Mouse (Mus musculus) MEL (cell line): ENCODE measurements around the gene Ccdc151.

ENCODE experiments used
- CTCF ChIP-seq, 3 experiments: IDR thresholded peaks in 2 of 3; conservative IDR thresholded peaks in 1 of 3; 2 replicates each; pipeline ENCODE4 v1.5.1; 2011 to 2012; ENCODE audit warnings: low read length in 3 of 3, low read depth in 2 of 3, mild to moderate bottlenecking in 2 of 3, improper control_type of control experiment in 1 of 3, inconsistent platforms in 1 of 3, mixed read lengths in 1 of 3, moderate library complexity in 1 of 3; ENCODE audit not compliant: control insufficient read depth in 1 of 3, insufficient read depth in 1 of 3, poor library complexity in 1 of 3, severe bottlenecking in 1 of 3
- GABPA ChIP-seq: IDR thresholded peaks from 2 replicates; pipeline ENCODE4 v1.6.1; 2012; ENCODE audit warnings: low read depth, mild to moderate bottlenecking, inconsistent platforms, low read length, improper control_type of control experiment, moderate library complexity
- NELFE ChIP-seq: IDR thresholded peaks from 2 replicates; pipeline ENCODE4 v1.6.1; 2011; ENCODE audit warnings: low read depth, low read length, improper control_type of control experiment
- NRF1 ChIP-seq: IDR thresholded peaks from 2 replicates; pipeline ENCODE4 v1.6.1; 2014; ENCODE audit warnings: low read depth, mild to moderate bottlenecking, inconsistent platforms, low read length, improper control_type of control experiment, moderate library complexity; ENCODE audit not compliant: poor library complexity, insufficient read depth, severe bottlenecking
- POLR2A ChIP-seq, 2 experiments: IDR thresholded peaks; 2 replicates each; pipeline ENCODE4 v1.6.1; 2011 to 2012; ENCODE audit warnings: low read length in 2 of 2, mild to moderate bottlenecking in 2 of 2, control low read depth in 1 of 2, improper control_type of control experiment in 1 of 2, low read depth in 1 of 2, moderate library complexity in 1 of 2; ENCODE audit not compliant: control insufficient read depth in 1 of 2, insufficient read depth in 1 of 2, poor library complexity in 1 of 2
- RAD21 ChIP-seq: IDR thresholded peaks from 2 replicates; pipeline ENCODE4 v1.6.1; 2011; ENCODE audit warnings: mild to moderate bottlenecking, low read depth, low read length, improper control_type of control experiment
- SMC3 ChIP-seq: IDR thresholded peaks from 2 replicates; pipeline ENCODE4 v1.6.1; 2011; ENCODE audit warnings: low read depth, low read length, improper control_type of control experiment
- TCF12 ChIP-seq: IDR thresholded peaks from 2 replicates; pipeline ENCODE4 v1.6.1; 2014; ENCODE audit warnings: low read depth, mild to moderate bottlenecking, inconsistent platforms, low read length, improper control_type of control experiment, moderate library complexity

DNA sequence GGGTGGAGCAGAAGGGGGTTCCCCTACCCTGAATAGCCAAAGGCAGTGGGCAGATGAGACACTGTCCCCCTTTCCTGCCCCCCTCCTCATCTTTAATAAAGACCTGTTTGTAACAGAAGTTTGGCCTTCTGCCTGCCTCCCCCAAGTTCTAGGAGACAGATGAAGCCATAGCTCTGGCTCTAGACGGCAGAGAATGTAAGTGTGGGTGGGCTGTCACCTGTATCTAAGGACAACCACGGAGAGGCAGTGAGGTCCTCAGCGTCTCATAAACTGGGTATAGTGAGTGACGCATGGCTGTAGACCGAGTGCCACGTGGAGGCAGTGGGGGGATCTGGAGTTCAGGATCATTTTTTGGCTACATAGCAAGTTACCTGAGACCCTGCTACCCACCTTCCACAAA lies 53.6 kb downstream of the Ccdc151 start:
- TF ChIP-seq NRF1 = no peak
- no peak for TF ChIP-seq POLR2A (IDR thresholded peaks at IDR 0.05; ENCODE audit: control insufficient read depth in 1 of 2, insufficient read depth in 1 of 2, low read depth in 1 of 2, low read length in 2 of 2, poor library complexity in 1 of 2)
- TF ChIP-seq SMC3 = no peak
- no peak for TF ChIP-seq TCF12
- TF ChIP-seq GABPA = no peak
- TF ChIP-seq CTCF (IDR thresholded peaks at IDR 0.05 in 2 of 3, conservative IDR thresholded peaks at IDR 0.05 in 1 of 3; ENCODE audit: control insufficient read depth in 1 of 3, insufficient read depth in 1 of 3, low read depth in 2 of 3, low read length in 3 of 3, poor library complexity in 1 of 3, severe bottlenecking in 1 of 3) = no peak
- no peak for TF ChIP-seq RAD21
- no peak for TF ChIP-seq NELFE
